Mouse (Mus musculus): ENCODE measurements around the gene Rnf212. TPM values are rescaled to one million over a fixed set of nuclear protein-coding genes. Genes with fewer than 3 reads are reported as not detected.

Gene Rnf212
- polyA plus RNA-seq, 1 experiment = not detected

DNA sequence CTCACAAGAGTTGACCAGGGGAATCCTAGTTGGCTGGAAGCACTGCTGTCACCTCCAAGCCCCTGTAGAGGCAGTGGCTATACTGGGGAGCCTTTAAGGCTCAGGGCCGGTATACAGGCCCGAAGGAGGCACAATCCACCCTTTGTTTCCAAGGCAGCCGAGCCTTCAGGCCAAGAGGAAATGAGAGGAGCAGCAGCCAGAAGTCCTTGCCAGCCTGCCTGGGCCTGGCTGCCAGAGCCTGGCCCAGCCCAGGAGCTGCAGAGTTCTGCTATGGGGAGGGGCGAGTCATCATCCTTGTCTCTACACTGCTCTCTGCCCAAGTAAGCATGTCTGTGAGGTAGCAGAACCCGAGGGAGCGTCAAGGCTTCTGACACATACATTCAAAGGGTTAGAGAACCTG, 60.6 kb downstream of the Rnf212 start:
- TF ChIP-seq POLR2A (IDR thresholded peaks at IDR 0.05; ENCODE audit: borderline replicate concordance, extremely low read depth, low read depth, low read length) (no peak), CTCF (IDR thresholded peaks at IDR 0.05; ENCODE audit: insufficient read depth, low read length) (no peak)
- H3K4me3 ChIP-seq (replicated peaks; ENCODE audit: extremely low read depth, low read depth, low read length) = no peak overlapping the region
- WGBS = 25% methylated on average over 6 of the region's 6 CpGs
- DNase-seq = no peak
- H3K4me1 ChIP-seq (ENCODE audit: control insufficient read depth, insufficient read depth, low read length) = peaks cover 6% of the 10 kb centered on the region

GRCm38 (mm10) chr5:108713691-108714090, 61.1 kb downstream of the Rnf212 start:
- no peak overlapping the region for H3K4me3 ChIP-seq (replicated peaks; ENCODE audit: extremely low read depth, low read depth, low read length)
- H3K4me1 ChIP-seq (ENCODE audit: control insufficient read depth, insufficient read depth, low read length) = peaks cover 6% of the 10 kb centered on the region
- no peak for DNase-seq
- TF ChIP-seq CTCF (IDR thresholded peaks at IDR 0.05; ENCODE audit: insufficient read depth, low read length) (no peak), POLR2A (IDR thresholded peaks at IDR 0.05; ENCODE audit: borderline replicate concordance, extremely low read depth, low read depth, low read length) (no peak)

DNA sequence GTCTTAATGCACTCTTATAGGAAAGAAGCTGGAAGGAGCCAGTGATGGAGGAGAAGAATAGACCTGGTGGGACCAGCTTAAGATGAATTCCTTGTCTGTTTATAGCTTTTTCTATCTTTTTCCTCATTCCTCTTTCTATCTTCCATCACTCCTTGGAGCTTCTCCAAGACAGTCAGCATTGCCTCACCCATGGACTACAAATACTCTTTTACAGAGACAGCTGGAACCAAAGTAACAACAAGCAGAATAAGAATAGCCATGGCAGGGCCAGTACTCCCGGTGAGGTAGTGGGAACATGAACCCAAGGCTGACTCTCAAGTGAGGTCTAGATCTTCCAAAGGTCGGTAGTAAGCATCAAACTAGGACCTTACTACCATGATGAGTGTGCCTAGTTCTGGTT, 61.7 kb downstream of the Rnf212 start:
- Histone ChIP-seq H3K4me1 (ENCODE audit: control insufficient read depth, insufficient read depth, low read length) (peaks cover 6% of the 10 kb centered on the region), H3K4me3 (replicated peaks; ENCODE audit: extremely low read depth, low read depth, low read length) (no peak overlapping the region)
- TF ChIP-seq CTCF (IDR thresholded peaks at IDR 0.05; ENCODE audit: insufficient read depth, low read length) (no peak), POLR2A (IDR thresholded peaks at IDR 0.05; ENCODE audit: borderline replicate concordance, extremely low read depth, low read depth, low read length) (no peak)
- DNase-seq = no peak
- 77% methylated on average over 2 of the region's 2 CpGs for WGBS

GRCm38 (mm10) chr5:108711968-108712367, 62.8 kb downstream of the Rnf212 start:
- Histone ChIP-seq H3K4me1 (ENCODE audit: control insufficient read depth, insufficient read depth, low read length) (peaks cover 6% of the 10 kb centered on the region), H3K4me3 (replicated peaks; ENCODE audit: extremely low read depth, low read depth, low read length) (no peak overlapping the region)
- no peak for DNase-seq
- no peak for TF ChIP-seq POLR2A (IDR thresholded peaks at IDR 0.05; ENCODE audit: borderline replicate concordance, extremely low read depth, low read depth, low read length)
- TF ChIP-seq CTCF (IDR thresholded peaks at IDR 0.05; ENCODE audit: insufficient read depth, low read length) = no peak
- WGBS = 78% methylated on average over 6 of the region's 6 CpGs

DNA sequence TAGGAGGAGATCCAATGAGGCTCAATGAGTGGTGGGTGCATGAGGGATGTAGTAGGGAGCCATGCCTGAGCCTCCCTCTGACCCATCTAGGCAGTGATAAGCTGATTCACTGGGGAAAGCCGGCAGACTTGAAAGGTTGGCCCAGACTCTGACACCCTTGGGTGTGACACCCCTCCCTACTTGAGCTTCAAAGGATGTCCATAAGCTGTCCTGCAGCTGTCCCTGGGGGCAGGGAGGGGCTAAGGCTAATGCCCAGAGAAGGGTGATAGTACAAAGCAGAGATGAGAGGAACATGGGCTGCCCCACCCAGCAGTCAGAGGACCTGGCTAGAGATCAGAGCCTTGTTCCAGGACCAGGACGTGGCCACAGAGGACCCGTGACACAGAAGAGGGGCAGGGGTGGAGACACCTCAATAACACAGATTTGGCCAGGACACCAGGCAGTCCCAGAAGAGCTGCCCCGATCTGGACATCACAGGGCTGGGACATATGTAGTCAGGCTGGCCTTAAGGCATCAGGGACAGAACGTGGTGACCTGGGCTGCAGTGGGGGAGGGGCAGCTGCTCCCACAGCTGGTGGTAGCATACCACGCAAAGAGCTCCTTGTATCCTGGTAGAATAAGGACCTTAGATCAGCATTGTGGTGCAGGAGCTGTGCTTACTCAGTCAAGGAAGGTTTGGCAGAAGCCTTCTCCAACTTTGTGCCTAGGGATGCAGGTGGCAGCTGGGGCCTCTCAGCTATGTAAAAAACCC, 65.6 kb downstream of the Rnf212 start:
- DNase-seq = no peak
- H3K4me3 ChIP-seq (replicated peaks; ENCODE audit: extremely low read depth, low read depth, low read length) = no peak overlapping the region
- TF ChIP-seq POLR2A (IDR thresholded peaks at IDR 0.05; ENCODE audit: borderline replicate concordance, extremely low read depth, low read depth, low read length) = no peak
- no peak for TF ChIP-seq CTCF (IDR thresholded peaks at IDR 0.05; ENCODE audit: insufficient read depth, low read length)
- peaks cover 6% of the 10 kb centered on the region for H3K4me1 ChIP-seq (ENCODE audit: control insufficient read depth, insufficient read depth, low read length)
- 50% methylated on average over 6 of the region's 6 CpGs for WGBS

- TF ChIP-seq POLR2A (IDR thresholded peaks at IDR 0.05; ENCODE audit: borderline replicate concordance, extremely low read depth, low read depth, low read length) = no peak
- TF ChIP-seq CTCF (IDR thresholded peaks at IDR 0.05; ENCODE audit: insufficient read depth, low read length) = no peak
- 97% methylated on average over 1 of the region's 1 CpGs for WGBS
- DNase-seq = no peak
- no peaks in the 10 kb centered on the region; the same call in 1 of the 2 replicates for H3K4me1 ChIP-seq (ENCODE audit: control insufficient read depth, insufficient read depth, low read length)
- H3K4me3 ChIP-seq (replicated peaks; ENCODE audit: extremely low read depth, low read depth, low read length) = no peak overlapping the region
These were observed 66.4 kb downstream of the Rnf212 start for GRCm38 (mm10) chr5:108708419-108708818.

GRCm38 (mm10) chr5:108707758-108708157, 67.0 kb downstream of the Rnf212 start:
- 77% methylated on average over 2 of the region's 2 CpGs for WGBS
- H3K4me3 ChIP-seq (replicated peaks; ENCODE audit: extremely low read depth, low read depth, low read length) = no peak overlapping the region
- no peaks in the 10 kb centered on the region for H3K4me1 ChIP-seq (ENCODE audit: control insufficient read depth, insufficient read depth, low read length)
- no peak for TF ChIP-seq CTCF (IDR thresholded peaks at IDR 0.05; ENCODE audit: insufficient read depth, low read length)
- no peak for TF ChIP-seq POLR2A (IDR thresholded peaks at IDR 0.05; ENCODE audit: borderline replicate concordance, extremely low read depth, low read depth, low read length)
- no peak for DNase-seq

DNA sequence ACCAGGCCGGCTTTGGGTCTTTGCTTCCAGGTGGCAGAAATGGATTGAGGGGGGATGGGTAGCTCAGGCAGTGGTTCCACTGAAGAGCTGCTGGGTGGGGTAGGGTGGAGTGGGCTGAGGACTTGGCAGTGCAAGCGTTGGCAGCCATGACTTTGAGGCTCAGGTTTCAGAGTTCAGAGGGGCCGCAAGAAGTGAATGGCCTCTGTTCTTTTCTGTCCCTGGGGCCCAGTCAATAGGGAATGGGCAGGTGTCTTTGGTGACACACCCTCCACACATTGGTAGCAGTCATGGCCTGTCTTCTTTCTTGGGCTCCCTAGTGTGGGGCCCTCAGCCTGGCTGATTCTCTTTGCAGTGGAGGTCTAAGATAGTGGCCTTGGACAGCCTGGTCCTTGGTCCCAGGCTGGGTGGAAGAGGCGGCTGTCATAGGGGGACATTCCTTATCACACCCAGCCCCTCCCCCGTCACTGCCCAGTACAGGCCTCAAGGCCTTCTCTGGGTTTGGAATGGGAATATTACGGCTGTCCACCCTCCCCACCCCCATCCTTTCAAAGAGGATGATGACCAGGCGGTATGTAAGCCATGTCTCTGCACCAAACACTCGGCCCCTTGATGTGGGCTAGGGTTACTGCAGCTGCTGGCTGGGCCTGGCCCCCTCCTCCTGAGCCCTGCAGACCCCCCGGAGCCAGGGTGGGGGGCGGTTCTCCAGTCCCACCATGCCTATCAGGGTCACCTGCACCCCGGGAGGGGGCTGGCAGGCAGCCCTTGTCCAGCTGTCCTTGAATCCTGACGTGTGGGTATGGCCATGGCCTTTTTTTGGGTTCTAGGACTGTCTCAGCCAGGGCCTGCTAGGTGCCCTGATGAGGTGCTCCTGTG, 70.8 kb downstream of the Rnf212 start:
- Histone ChIP-seq H3K4me3 (replicated peaks; ENCODE audit: extremely low read depth, low read depth, low read length) (no peak overlapping the region), H3K4me1 (ENCODE audit: control insufficient read depth, insufficient read depth, low read length) (no peaks in the 10 kb centered on the region)
- no peak for DNase-seq
- WGBS = 77% methylated on average over 12 of the region's 12 CpGs
- TF ChIP-seq CTCF (IDR thresholded peaks at IDR 0.05; ENCODE audit: insufficient read depth, low read length) (no peak), POLR2A (IDR thresholded peaks at IDR 0.05; ENCODE audit: borderline replicate concordance, extremely low read depth, low read depth, low read length) (no peak)

GRCm38 (mm10) chr5:108701341-108702021, 73.3 kb downstream of the Rnf212 start:
- 84% methylated on average over 10 of the region's 10 CpGs for WGBS
- no peaks in the 10 kb centered on the region for H3K4me1 ChIP-seq (ENCODE audit: control insufficient read depth, insufficient read depth, low read length)
- H3K4me3 ChIP-seq (replicated peaks; ENCODE audit: extremely low read depth, low read depth, low read length) = no peak overlapping the region
- TF ChIP-seq CTCF (IDR thresholded peaks at IDR 0.05; ENCODE audit: insufficient read depth, low read length) = no peak
- no peak for TF ChIP-seq POLR2A (IDR thresholded peaks at IDR 0.05; ENCODE audit: borderline replicate concordance, extremely low read depth, low read depth, low read length)
- DNase-seq = no peak

All from lung, adult 2 months (tissue).